Mouse (Mus musculus) olfactory bulb, adult 2 months (tissue): ENCODE data around the gene Sox5.

Experiments used
- CTCF ChIP-seq: fragments of 200-500 bp; IDR thresholded peaks from 2 replicates; pipeline ENCODE4 v1.5.1; 2012; ENCODE audit warnings: low read depth, mild to moderate bottlenecking, low read length, moderate library complexity; ENCODE audit not compliant: insufficient read depth
- POLR2A ChIP-seq: fragments of 200-500 bp; IDR thresholded peaks from 2 replicates; pipeline ENCODE4 v1.6.1; 2012; ENCODE audit warnings: mild to moderate bottlenecking, low read depth, low read length, moderate library complexity; ENCODE audit not compliant: insufficient read depth

GRCm38 (mm10) chr6:144338221-144338620 is 443.6 kb downstream of the Sox5 start:
- TF ChIP-seq CTCF (no peak), POLR2A (no peak)
